Comparison of ENCODE assay signal across 27 mouse cellular contexts in the genomic region with DNA sequence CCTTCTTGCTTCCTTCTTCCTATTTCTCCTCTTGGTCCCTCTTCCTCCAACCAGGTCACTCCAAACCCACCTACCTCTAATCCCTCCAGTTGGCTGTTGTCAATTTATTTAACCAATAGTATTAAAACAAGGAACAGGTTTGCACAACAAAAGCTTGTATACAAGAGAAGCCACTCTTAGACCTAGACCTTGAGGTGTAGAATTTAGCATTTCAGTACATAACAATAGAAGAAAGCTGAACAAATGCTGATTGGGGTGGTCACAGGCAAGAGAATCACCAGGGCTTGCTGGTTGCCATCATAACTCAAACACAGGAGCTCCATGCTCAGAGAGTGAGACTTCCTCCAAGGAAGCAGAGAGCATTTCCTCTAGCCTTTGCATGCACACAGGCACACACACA.
"Had no signal": no experiment of that assay in that cellular context is flagged by ENCODE, and none has a peak within 500 bp of the region (broad histone marks: within the 10 kb centered on the region; RNA-seq: fewer than 3 reads in every experiment).

No protein-coding gene starts in this region.

- DNase-seq: cerebellum, adult 9-10 months; cerebellum, adult 9-11 months; cerebellum, postnatal 10 days; cerebellum, postnatal 14 days; cerebellum, postnatal 25 days; cerebellum, postnatal 36 days; embryo, embryonic 11 days; forebrain, postnatal 0 days; gastrocnemius, adult 2 months; gastrocnemius, postnatal 10 days; gastrocnemius, postnatal 14 days; gastrocnemius, postnatal 25 days; gastrocnemius, postnatal 36 days; heart, adult 11 months; heart, adult 18-20 months; heart, adult 2 months had no signal

- H3K4me3 ChIP-seq: embryonic facial prominence, embryonic 10.5 days; embryonic facial prominence, embryonic 12.5 days; embryonic facial prominence, embryonic 13.5 days; embryonic facial prominence, embryonic 15.5 days; erythroblast, embryonic 14.5 days; forebrain, embryonic 10.5 days; forebrain, embryonic 12.5 days; forebrain, embryonic 13.5 days; forebrain, embryonic 15.5 days; gastrocnemius, adult 2 months; heart, adult 2 months had no signal

- ATAC-seq: forebrain, embryonic 13.5 days; forebrain, embryonic 14.5 days; forebrain, embryonic 15.5 days; forebrain, embryonic 16.5 days; forebrain, postnatal 0 days had no signal

- H3K9me3 ChIP-seq: embryonic facial prominence, embryonic 10.5 days; embryonic facial prominence, embryonic 12.5 days; embryonic facial prominence, embryonic 13.5 days; embryonic facial prominence, embryonic 15.5 days; forebrain, embryonic 10.5 days; forebrain, embryonic 12.5 days; forebrain, embryonic 13.5 days; forebrain, embryonic 15.5 days had no signal

- H3K27ac ChIP-seq: embryonic facial prominence, embryonic 10.5 days; embryonic facial prominence, embryonic 12.5 days; embryonic facial prominence, embryonic 13.5 days; embryonic facial prominence, embryonic 15.5 days; forebrain, embryonic 10.5 days; forebrain, embryonic 12.5 days; forebrain, embryonic 13.5 days; forebrain, embryonic 15.5 days; gastrocnemius, adult 2 months; heart, adult 2 months had no signal

- H3K4me1 ChIP-seq: forebrain, embryonic 12.5 days; forebrain, embryonic 13.5 days; forebrain, embryonic 15.5 days had no signal

- H3K36me3 ChIP-seq: embryonic facial prominence, embryonic 10.5 days; embryonic facial prominence, embryonic 12.5 days; embryonic facial prominence, embryonic 13.5 days; embryonic facial prominence, embryonic 15.5 days; forebrain, embryonic 10.5 days; forebrain, embryonic 12.5 days; forebrain, embryonic 15.5 days had no signal

- H3K4me2 ChIP-seq: embryonic facial prominence, embryonic 12.5 days; embryonic facial prominence, embryonic 13.5 days; embryonic facial prominence, embryonic 15.5 days; forebrain, embryonic 12.5 days; forebrain, embryonic 13.5 days; forebrain, embryonic 15.5 days had no signal

- H3K9ac ChIP-seq: embryonic facial prominence, embryonic 12.5 days; embryonic facial prominence, embryonic 13.5 days; embryonic facial prominence, embryonic 15.5 days; forebrain, embryonic 12.5 days; forebrain, embryonic 13.5 days; forebrain, embryonic 15.5 days; forebrain, postnatal 0 days had no signal

- H3K27me3 ChIP-seq: embryonic facial prominence, embryonic 12.5 days; forebrain, embryonic 12.5 days; forebrain, embryonic 13.5 days; forebrain, embryonic 15.5 days had no signal
